Mouse (Mus musculus) layer of hippocampus, adult 2 months (tissue): ENCODE measurements around the gene Bnip1. TPM values are rescaled to one million over a fixed set of nuclear protein-coding genes. Genes with fewer than 3 reads are reported as not detected.

Experiments
- DNase-seq, 2 experiments: peaks; one replicate each; pipeline ENCODE4 v3.0.0; 2022; ENCODE audit warnings: low spot score in 2 of 2
- H3K27ac ChIP-seq: fragments of 200-600 bp; 2 replicates; pipeline ENCODE4 v1.8.1; 2022
- H3K4me3 ChIP-seq: fragments of 200-600 bp; 2 replicates; pipeline ENCODE4 v1.8.1; 2022; ENCODE audit warnings: mild to moderate bottlenecking
- CTCF ChIP-seq: fragments of 200-600 bp; conservative IDR thresholded peaks from 2 replicates; pipeline ENCODE4 v1.8.1; 2022; ENCODE audit warnings: antibody characterized with exemption, mild to moderate bottlenecking, moderate library complexity
- total RNA-seq, 2 experiments: library from RNA; stranded (reverse); gene quantifications; 2 replicates each; pipeline ENCODE4 v1.2.3; 2021

The Bnip1 gene
- total RNA-seq, 2 experiments from 2014 or later = 31.5 to 35.7 TPM

DNA sequence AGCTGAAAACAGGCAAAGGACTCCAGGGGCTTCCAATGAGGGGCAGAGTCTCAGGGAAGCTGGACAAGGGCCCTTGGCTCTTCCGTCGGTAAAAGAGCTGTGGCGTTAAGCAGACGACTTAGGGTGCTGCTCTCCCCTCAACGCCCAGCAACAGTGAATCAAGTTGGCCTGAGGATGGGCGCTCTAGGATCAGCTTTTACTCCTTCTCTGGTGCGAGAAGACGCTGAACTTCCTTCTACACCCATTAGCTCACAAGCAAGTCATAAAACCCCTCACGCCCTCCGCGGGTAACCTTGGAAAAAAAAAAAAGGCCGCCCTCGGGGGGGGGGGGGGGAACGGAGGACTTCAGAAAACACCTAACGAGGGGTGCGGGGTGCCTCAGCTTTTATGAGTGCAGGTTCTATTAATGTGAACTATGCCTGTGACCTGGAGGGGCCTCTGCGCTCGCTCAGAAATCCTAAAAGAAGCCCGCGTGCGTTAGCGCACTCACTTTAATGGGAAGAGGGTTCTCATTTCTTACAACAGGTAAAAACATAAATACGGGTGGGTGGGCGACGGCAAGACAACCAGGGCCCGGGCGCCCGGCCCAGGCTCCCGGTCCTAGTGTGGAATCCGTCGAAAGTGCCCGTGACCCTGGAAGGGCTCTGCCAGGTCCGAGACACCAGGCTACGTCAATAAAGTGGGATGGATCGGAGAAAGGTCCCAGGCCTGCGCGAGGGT lies 57.5 kb downstream of the Bnip1 start:
- Histone ChIP-seq H3K27ac (no peak overlapping the region), H3K4me3 (no peak overlapping the region)
- TF ChIP-seq CTCF = no peak
- no peak for DNase-seq

DNA sequence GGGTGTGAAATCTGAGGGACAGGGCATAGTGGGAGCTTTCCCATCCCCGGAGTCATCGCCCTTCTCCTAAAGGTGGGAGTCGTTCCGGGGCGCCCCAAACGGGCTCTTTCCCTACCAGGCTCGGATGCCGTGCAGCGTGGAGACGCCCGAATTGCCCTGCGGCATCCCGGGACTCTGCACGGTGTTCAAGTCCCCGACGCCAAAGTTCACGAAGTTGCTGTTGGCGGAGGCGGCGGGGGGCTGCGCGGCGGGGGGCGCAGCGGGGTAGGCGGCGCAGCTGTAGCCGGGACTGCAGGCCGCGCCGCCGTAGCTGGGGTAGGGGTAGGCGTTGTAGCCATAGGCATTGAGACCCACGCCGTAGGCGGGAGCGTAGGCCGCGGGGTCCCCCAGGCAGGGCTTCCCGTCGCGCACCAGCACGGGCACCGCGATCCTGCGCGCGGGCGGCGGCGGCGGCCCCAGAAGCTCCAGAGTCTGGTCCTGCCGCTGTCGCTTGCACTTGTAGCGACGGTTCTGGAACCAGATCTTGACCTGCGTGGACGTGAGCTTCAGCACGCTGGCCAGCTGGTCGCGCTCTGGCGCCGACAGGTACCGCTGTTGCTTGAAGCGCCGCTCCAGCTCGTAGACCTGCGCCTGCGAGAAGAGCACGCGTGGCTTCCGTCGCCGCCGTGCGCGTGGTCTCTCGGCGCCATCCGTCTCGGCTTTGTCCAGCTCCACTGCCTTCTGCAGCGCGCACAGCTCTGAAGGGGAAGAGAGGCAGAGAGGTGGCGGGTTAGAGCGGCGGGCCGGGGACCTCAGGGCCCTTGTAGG lies 58.2 kb downstream of the Bnip1 start:
- H3K4me3 ChIP-seq = no peak overlapping the region

DNA sequence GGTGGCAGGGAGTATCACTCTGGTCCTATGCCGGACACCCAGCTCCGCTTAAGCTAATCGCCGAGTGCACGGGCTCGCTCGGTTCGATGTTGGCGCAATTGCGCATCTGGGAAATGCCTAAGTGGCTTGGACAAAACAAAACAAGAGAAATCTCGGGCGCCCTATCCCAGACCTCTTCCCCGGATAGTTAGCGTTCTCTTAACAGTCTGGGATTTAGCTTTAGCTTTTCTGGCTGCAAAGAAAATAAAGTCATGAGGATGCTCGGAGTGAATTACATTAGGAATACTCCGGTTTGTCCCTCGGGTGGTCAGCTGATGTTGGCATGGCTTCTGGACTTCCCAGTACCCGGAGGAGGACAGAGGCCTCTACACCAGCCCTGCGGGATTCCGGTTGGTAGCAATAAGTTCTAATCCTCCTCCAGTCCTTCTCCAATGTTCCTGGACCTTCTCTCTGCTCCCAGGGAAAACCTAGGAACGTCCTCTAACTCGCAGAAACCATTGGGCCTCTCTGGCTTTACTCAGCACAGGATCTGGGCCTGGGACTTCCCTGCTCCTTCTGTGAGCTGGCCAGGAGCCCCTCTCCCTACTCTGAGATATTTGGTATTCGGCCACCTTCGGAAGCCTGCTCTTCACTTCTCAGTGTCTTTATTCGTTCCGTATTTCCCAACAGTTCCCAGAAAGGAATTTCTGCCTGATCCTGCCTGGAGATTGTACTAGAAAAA lies 59.0 kb downstream of the Bnip1 start:
- no peak for TF ChIP-seq CTCF
- no peak for DNase-seq
- Histone ChIP-seq H3K4me3 (no peak overlapping the region), H3K27ac (no peak overlapping the region)

More for the DNA sequence above, 58.2 kb downstream of the Bnip1 start:
- no peak for DNase-seq
- no peak for TF ChIP-seq CTCF
- H3K27ac ChIP-seq = no peak overlapping the region

DNA sequence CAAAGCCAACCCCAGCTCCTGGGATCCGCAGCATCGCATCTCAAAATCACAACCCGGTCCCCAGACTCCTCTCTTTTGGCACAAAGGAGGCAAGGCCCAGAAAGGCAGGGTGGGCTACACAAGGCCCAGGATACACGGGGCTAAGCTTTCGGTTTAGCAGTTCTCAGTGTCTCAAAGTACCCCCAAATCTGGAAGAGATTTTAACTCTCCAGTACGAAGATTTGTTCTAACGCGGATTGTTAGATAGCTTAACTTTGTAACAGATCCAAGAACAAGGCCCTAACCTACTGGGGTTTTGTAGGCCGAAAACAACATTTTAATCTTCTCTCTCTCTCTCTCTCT lies 59.5 kb downstream of the Bnip1 start:
- Histone ChIP-seq H3K4me3 (no peak overlapping the region), H3K27ac (no peak overlapping the region)
- no peak for DNase-seq
- TF ChIP-seq CTCF = no peak

DNA sequence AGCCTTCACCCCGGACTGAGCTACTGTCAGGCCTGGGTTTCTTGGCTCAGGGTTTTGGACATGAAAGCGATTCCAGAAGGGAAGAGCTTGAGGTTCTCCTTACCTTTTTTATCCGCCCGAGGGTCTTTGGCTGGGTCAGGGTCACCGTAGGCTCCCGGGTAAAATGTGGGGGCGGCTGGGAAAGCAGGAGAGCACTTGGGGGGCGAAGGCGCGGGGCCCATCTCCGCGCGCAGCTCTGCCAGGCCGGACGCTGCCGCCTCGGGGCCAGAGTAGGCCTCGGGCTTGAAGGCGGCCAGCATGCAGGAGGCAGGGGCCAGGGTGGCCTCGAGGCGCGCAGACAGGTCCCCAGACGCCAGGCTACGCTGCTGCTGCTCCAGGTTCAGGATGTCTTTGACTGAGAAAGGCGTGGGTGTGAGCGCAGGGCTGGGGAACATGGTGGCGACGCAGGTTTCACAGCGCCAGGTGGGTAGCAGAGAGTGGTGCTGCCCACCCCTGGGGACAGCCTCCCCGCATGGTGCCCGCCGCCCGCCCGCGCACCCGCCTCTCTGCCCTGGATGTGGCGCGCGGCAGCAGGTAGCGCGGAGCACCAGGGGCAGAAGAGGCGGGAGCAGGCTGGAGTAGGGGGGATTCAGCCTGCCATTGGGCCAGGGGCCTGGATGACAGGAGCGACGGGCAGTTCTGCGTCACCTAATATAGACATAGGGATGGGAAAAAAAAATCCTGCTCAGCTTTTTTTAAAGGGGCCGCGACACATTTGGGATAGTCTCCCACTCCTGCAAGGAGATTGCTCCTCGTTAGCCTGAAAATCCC lies 60.3 kb downstream of the Bnip1 start:
- TF ChIP-seq CTCF = no peak
- H3K4me3 ChIP-seq = no peak overlapping the region
- no peak for DNase-seq
- H3K27ac ChIP-seq = no peak overlapping the region

DNA sequence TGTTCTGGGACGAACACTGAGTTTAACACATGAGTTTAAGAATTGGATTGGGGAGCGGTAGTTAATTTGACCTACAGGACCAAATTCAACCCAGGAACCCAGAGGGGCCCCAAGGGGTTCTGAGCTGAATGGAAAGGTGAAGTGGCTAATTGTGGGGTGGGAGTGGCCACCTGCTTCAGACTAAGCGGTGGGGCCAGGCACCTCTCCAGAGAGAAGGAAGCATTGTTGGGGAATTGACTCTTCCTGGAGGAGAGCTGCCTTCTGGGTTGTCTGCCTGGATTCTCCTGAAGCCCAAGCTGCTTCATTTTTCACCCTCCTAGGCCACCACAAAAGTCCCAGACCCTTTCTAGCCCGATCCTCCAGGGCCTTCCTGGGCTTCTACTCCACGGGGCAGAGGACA lies 61.1 kb downstream of the Bnip1 start:
- no peak for DNase-seq
- Histone ChIP-seq H3K27ac (no peak overlapping the region), H3K4me3 (no peak overlapping the region)
- TF ChIP-seq CTCF = no peak

Other genes with a start within 250 kb of the Bnip1 start
- 100 to 1,000 TPM; 121 to 124 TPM for gene Ergic1, start 219.6 kb upstream of the Bnip1 start, total RNA-seq
- 10 to 100 TPM; 14.9 to 20.9 TPM for gene Dusp1, start 218.9 kb upstream of the Bnip1 start, total RNA-seq
- gene Atp6v0e, start 117.8 kb upstream of the Bnip1 start, total RNA-seq = 10 to 100 TPM; 47.0 to 56.7 TPM
- gene Crebrf, start 65.4 kb upstream of the Bnip1 start, total RNA-seq = 100 to 1,000 TPM; 127 to 134 TPM
- gene Nkx2-5, start 63.9 kb downstream of the Bnip1 start, total RNA-seq = not detected
- gene Kifc5b, start 136.0 kb downstream of the Bnip1 start, total RNA-seq = 1 to 10 TPM; 2.8 to 3.3 TPM
- gene Phf1, start 152.0 kb downstream of the Bnip1 start, total RNA-seq = 10 to 100 TPM; 31.4 to 33.9 TPM
- 10 to 100 TPM; 91.3 to 95.8 TPM for gene Cuta, start 158.5 kb downstream of the Bnip1 start, total RNA-seq
- 100 to 1,000 TPM; 463 to 497 TPM for gene Syngap1, start 160.2 kb downstream of the Bnip1 start, total RNA-seq
- gene Zbtb9, start 192.1 kb downstream of the Bnip1 start, total RNA-seq = 10 to 100 TPM; 14.8 to 15.7 TPM
- gene Bak1, start 247.9 kb downstream of the Bnip1 start, total RNA-seq = 10 to 100 TPM; 12.7 to 14.3 TPM